Mouse (Mus musculus) liver, adult 2 months (tissue): ENCODE measurements around the gene Pwp2.

ENCODE experiments used
- CTCF ChIP-seq: fragments of 200-500 bp; IDR thresholded peaks from 2 replicates; pipeline ENCODE4 v1.5.1; 2011; ENCODE audit warnings: low read depth, low read length, control low read depth
- POLR2A ChIP-seq: fragments of 200-500 bp; IDR thresholded peaks from 2 replicates; pipeline ENCODE4 v1.6.1; 2011; ENCODE audit warnings: low read length, control low read depth; ENCODE audit not compliant: insufficient read depth; ENCODE audit errors: extremely low read depth

GRCm38 (mm10) chr10:78168792-78169191 lies 16.2 kb downstream of the Pwp2 start:
- TF ChIP-seq POLR2A (no peak), CTCF (no peak)
